Mouse (Mus musculus) CD8-positive naive resting alpha-beta T cell, adult 2 months (primary cell): ENCODE data around the gene Zglp1.

Source experiments
- DNase-seq, 2 experiments: peaks; one replicate each; pipeline ENCODE4 v3.0.0; 2022; ENCODE audit warnings: low read depth in 2 of 2, low spot score in 2 of 2

The Zglp1 gene

DNA sequence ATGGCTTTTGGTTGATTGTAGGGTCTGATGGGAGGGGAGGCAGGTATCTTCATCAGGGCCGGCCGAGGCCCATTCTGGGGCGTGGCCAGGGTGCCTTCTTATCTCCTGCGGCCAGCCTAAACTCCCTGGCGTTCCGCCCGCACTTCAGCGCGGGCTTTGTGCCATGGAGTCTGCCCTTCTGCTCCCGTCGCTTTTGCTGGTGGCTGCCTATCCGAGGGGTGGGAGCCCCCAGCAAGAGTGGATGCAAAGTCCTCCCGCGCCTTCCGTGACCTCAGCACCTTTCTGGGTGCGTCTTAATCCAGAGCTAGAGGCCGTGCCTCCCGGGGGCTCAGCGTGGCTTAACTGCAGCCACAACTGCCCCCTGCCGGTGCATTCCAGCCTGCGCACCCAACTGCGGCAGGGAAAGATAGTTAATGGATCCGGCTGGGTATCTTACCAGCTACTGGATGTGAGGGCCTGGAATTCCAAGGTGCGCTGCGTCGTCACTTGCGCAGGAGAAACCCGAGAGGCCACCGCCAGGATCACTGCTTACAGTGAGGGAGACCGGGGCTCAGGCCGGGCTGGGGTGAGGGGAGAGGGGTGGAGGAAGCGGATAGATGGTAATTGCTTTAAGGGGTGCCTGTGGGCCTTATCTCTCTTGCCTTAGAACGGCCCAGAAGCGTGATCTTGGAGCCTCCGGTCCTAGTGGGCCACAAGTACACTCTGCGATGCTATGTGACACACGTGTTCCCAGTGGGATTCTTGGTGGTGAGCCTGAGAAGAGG is 37.4 kb downstream of the Zglp1 start, which contains the start of gene Icam4:
Icam4 (plus strand) TSS at position 83 of the 764 bp plus-strand sequence.
- peak; percentile 68 to 72 for DNase-seq

DNA sequence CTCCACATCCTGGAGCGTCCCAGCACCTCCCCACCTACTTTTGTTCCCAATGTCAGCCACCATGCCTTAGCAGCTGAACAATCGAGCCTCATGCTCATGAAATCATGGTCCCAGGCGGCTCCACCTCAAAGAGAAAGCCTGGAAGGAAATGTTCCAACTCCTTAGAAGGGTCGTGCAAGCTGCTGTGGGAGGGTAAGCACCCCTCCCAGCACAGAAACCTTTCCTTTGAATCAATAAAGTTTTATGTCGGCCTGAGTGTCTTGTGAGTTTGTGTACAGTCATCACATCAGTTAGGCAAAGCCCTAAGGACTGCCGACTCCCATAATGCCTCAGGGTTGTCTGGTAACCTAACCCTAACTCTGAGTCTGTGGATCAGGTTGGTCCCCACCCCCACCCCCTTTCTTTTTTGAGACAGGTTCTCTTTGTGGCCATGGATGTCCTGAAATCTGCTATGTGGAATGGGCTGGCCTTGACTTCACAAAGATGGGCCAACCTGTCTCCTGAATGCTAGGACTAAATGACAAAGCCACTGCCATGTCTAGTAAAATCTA is 38.3 kb downstream of the Zglp1 start:
- no peak for DNase-seq

DNA sequence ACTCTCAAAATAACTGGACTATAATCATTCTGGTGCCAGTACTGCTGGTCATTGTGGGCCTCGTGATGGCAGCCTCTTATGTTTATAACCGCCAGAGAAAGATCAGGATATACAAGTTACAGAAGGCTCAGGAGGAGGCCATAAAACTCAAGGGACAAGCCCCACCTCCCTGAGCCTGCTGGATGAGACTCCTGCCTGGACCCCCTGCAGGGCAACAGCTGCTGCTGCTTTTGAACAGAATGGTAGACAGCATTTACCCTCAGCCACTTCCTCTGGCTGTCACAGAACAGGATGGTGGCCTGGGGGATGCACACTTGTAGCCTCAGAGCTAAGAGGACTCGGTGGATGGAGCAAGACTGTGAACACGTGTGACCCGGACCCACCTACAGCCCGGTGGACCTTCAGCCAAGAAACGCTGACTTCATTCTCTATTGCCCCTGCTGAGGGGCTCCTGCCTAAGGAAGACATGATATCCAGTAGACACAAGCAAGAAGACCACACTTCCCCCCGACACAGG is 39.1 kb downstream of the Zglp1 start:
- no peak for DNase-seq

DNA sequence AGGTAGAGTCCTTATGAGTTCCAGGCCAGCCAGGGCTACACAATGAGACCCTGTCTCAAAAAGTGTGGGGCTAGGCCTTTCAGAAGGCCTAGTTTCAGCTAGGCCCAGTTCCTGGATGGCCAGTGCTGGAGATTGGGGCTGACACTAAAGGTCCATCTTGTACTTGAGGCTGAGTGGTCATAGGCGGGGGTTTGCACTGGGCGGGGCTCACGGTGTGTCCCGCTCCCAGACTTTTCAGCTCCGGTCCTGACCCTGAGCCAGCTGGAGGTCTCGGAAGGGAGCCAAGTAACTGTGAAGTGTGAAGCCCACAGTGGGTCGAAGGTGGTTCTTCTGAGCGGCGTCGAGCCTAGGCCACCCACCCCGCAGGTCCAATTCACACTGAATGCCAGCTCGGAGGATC is 40.0 kb downstream of the Zglp1 start:
- no peak for DNase-seq

DNA sequence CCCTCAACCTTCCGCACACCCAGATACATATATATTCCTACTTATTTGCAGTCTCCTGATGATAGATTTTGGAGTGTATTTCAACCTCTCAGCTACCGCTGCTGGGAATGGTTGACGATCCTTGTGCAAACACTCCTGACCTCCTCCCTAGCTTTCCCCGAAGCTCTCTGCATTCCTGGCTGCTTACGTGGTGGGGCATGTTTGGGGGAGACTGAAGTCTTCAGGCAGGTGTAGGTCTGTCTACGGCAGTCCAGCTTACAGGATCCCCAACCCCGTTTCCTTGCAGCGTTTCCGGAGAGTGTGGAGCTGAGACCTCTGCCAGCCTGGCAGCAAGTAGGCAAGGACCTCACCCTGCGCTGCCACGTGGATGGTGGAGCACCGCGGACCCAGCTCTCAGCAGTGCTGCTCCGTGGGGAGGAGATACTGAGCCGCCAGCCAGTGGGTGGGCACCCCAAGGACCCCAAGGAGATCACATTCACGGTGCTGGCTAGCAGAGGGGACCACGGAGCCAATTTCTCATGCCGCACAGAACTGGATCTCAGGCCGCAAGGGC is 41.6 kb downstream of the Zglp1 start:
- no peak for DNase-seq

DNA sequence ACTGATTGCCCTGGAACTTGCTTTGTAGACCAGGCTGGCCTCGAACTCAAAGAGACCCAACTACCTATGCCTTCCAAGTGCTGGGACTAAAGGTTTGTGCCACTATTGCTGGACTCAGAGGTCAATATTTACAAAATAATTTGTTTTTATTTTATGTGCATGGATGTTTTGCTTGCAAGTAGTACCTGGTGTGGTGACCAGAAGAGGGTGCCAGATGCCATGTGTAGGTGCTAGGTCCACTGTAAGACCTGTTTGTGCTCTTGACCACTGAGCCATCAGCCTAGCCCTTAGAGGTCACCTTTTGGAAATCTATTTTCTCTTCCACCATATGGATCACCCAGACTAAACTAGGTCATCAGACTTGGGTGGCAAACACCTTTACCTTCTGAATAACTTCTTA is 44.2 kb downstream of the Zglp1 start:
- no peak for DNase-seq

DNA sequence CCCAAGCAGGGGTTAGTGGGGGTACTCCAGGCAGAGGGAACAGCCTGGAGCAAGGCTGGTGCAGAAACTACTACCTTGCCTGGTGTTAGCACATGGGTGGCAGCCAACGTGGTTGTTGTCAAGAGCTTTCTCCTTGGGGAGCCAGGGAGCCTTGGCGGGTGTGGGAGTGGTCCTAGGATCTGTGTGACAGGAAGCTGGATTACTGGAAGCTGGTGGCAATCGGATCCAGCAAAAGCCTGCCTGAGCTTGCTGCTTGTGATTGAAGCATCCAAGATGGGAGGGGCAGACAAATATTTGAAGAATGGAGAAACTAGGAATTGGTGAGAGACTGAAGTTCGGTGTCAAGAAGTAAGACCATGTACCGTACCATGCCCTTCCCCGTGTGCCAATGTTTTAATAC is 44.6 kb downstream of the Zglp1 start:
- no peak for DNase-seq

DNA sequence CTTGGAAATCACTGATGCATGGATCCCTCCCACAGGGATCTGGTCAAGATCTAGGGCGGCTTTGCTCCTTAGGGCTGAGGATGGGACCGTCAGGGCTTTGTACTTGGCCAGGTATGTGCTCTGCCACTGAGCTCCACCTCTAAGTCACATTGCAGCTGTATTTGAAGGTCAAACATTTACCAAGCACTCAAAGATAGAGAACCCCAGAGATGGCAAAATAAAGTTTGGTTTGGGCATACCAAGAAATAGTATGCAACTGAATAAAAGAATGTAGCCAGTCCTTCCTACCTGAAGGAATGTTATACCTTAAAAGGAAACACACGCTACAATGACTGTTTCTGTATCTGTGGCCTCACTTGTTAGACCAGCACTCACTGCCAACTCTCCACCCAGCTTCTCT is 45.5 kb downstream of the Zglp1 start:
- DNase-seq = no peak

DNA sequence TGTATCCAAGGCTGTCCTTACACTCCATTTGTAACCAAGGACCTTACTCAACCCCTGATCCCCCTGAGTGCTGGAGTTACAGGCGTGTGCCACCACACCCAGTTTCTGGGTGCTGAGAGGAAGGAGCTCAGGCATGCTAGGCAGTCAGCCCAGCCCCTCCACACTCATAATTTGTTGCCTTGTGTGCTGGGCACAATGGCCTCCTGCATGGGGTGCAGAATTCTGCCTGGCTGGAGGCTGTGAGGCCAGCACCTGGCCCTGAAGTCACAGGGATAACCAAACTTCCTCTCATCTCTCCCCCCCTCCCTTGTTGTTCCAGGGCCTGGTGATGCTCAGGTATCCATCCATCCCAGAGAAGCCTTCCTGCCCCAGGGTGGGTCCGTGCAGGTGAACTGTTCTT is 48.3 kb downstream of the Zglp1 start:
- DNase-seq = no peak

DNA sequence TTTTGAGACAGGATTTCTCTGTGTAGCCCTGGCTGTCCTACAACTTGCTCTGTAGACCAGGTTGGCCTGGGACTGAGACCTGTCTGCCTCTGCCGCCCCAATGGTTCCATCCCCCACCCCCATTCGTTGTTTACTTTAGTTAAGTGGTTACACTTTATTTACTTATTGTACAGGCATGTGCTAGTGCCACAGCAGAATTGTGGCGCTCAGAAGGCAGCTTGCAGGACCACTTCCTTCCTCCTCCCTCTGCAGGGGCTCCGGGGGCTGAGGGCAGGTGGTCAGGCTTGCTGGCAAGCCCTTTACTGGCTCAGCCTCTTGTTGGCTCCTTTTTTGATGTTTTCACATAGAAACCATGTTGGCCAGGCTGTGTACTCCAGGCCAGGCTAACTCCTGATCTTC is 49.7 kb downstream of the Zglp1 start:
- DNase-seq = no peak

DNA sequence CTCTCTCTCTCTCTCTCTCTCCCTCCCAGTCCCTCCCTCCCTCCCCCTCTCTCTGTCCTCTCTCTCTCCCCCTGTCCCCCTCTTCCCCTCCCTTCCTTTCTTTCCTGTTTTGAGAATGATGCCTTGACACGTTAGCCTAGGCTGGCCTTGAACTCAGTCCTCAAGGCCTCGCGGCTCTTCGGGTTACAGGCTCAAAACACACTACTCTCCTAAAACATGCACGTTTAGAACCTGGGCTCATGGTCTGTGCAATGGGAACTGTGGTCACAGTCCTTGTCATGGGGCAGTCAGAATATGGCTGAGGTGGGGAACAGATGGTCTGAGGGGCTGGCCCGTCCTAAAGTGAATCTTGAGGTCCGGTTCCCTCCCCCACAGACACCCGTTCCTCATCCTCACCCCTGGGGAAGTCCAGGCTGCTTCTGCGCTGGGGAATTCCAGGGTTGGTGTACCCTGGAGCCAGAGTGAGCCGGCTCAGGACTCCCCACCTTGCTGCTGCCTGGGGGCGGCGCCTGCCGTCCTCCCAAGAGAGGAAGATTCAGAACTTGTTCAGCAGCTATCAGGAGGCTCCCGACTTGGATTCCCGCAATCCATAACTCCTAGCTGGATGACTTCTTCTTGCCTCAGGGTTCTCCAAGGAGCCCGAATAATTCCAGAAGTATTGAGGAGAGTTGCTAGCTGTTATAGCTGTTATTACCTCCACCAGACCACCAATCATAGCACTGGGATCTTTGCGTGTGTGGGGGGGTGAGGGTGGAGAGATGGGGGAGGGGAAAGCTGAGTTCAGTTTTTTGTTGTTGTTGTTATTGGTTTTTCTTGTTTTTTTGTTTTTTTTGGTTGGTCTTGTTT is 50.3 kb downstream of the Zglp1 start:
- DNase-seq = no peak

DNA sequence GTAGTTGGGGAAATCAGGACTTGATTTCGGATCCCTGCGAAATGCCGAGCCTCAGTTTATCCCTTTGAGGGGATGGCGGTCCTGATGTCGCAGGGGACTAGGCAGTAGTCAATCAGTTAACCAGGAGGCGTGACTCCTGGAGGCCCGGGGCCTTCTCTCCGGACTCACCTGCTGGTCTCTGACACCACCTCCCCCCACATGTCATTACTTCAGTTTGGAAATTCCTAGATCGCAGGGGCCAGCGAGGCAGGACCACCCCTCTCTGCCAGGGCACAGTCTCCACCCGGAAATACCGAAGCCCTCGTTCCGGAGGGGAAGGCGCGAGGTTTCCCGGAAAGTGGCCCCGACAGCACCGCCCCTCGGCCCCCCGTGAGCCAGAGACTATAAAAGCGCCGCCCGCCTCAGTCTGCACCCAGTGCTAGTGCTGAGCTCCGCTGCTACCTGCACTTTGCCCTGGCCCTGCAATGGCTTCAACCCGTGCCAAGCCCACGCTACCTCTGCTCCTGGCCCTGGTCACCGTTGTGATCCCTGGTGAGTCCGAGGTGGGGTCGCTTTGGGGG is 51.2 kb downstream of the Zglp1 start, which contains the start of gene Icam1:
Icam1 (plus strand) TSS at position 415 of the 560 bp plus-strand sequence.
- DNase-seq = peak; percentile 80 to 84

DNA sequence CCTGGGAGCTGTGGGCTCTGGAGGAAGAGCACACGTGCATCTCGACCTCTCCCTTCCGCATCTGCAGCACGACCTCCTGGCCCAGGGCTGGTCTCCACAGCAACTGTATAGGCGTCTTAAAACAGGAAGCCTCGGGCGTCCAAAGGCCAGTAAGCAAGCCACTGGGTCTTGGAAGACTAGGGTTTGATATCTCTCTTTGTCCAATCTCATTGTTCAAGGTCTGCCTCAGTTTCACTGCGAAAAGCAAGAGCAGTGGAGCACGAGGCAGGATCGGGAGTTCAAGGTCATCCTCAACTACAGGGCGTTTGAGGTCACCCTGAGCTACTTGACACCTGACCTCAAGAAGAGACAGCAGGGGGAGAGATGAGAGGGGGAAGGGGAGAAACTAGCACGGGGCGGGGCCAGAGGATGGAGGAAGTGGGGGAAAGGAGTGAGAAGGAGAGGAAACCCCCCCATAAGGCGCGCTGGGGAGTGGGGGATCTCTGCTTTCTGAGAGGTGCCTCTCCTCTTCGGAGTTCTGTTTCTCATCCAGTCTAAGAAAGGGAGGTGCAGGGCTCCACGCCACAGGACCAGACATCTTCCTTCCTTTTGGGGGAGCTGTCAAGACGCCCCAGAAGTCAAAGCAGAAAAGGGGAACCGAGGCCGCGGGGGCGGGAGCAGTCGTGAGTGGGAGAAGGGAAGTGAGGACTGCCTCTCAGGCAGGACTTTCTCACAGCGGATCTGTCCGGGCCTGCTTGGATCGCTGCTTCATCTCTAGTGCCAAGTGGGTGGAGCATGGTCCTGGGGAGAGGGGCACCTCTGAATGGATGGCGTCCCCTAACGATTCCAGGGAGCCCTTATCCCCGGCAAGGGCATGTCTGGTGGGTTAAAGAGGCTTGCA is 52.0 kb downstream of the Zglp1 start:
- peak in 1 of 2 experiments; percentile 36 for DNase-seq
